Mouse (Mus musculus): ENCODE data around the gene Fndc11. TPM values are rescaled to one million over a fixed set of nuclear protein-coding genes. Genes with fewer than 3 reads are reported as not detected.
"Not testable (repeated sequence)": the region's sequence is repeated elsewhere in the genome, so short reads cannot be mapped to it uniquely, and the experiment has no call there.

Fndc11 gene
- 0.41 and 0.59 TPM in 2 replicates for polyA plus RNA-seq (2016; fragmentation: Nextera tagmentation; extraction: Ambion mirVana)

GRCm38 (mm10) chr2:181219538-181220216, at the start of gene Fndc11:
TSS of gene Fndc11 (plus strand) at chr2:181220013.
- WGBS, result 1% methylated on average over 25 of the region's 25 CpGs
- Histone ChIP-seq H3K9me3 (no peaks in the 10 kb centered on the region), H3K4me2 (peak within 1 kb of the TSS; percentile 62), H3K9ac (replicated peaks) (peak within 1 kb of the TSS; percentile 31), H3K4me3 (replicated peaks) (peak within 1 kb of the TSS; percentile 33), H3K27me3 (no peaks in the 10 kb centered on the region), H3K4me1 (replicated peaks) (peaks cover 21% of the 10 kb centered on the region), H3K36me3 (no peaks in the 10 kb centered on the region), H3K27ac (peak within 1 kb of the TSS; percentile 89)
- ATAC-seq (ENCODE audit: insufficient number of reproducible peaks, insufficient read depth, low FRiP score, low TSS enrichment, low read depth), result peak; percentile 97

DNA sequence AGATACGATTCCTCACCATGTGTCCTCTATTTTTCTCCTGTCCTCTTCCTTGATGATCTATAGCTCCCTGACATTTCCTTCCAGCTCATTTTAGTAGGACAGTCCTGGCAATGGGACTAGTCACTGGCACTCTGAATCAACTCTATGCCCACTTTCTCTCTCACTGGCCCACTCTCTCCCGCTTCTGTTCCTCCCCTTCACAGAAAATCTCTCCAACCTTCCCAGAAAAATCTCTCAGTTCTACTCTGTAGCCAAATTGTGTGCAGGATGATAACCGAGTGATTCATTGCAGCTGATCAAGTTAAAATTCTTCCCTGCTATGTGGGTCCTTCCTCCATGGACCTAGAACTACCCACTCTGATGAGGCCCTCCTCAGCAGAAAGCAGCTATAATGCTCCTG, 45.2 kb upstream of the Fndc11 start:
- Histone ChIP-seq H3K27ac (no peak overlapping the region), H3K4me3 (replicated peaks) (no peak overlapping the region), H3K9me3 (no peaks in the 10 kb centered on the region), H3K9ac (replicated peaks) (no peak overlapping the region), H3K36me3 (no peaks in the 10 kb centered on the region), H3K4me1 (replicated peaks) (no peaks in the 10 kb centered on the region), H3K27me3 (no peaks in the 10 kb centered on the region), H3K4me2 (no peak overlapping the region)
- 84% methylated on average over 3 of the region's 3 CpGs for WGBS
- ATAC-seq (ENCODE audit: insufficient number of reproducible peaks, insufficient read depth, low FRiP score, low TSS enrichment, low read depth), result no peak

- ATAC-seq (ENCODE audit: insufficient number of reproducible peaks, insufficient read depth, low FRiP score, low TSS enrichment, low read depth), result no peak
- Histone ChIP-seq H3K27me3 (no peaks in the 10 kb centered on the region; the same call in 1 of the 2 replicates), H3K9me3 (no peaks in the 10 kb centered on the region), H3K4me3 (replicated peaks) (no peak overlapping the region), H3K4me1 (replicated peaks) (no peaks in the 10 kb centered on the region), H3K27ac (no peak overlapping the region), H3K4me2 (no peak overlapping the region), H3K9ac (replicated peaks) (no peak overlapping the region), H3K36me3 (no peaks in the 10 kb centered on the region)
- 73% methylated on average over 3 of the region's 3 CpGs for WGBS
Measured at GRCm38 (mm10) chr2:181178015-181178414, 41.8 kb upstream of the Fndc11 start.

- H3K27ac ChIP-seq, result no peak overlapping the region
- no peaks in the 10 kb centered on the region for H3K36me3 ChIP-seq
- no peaks in the 10 kb centered on the region; the same call in 1 of the 2 replicates for H3K27me3 ChIP-seq
- whole genome bisulfite sequencing, result 83% methylated on average over 5 of the region's 5 CpGs
- ATAC-seq (ENCODE audit: insufficient number of reproducible peaks, insufficient read depth, low FRiP score, low TSS enrichment, low read depth), result no peak
- no peak overlapping the region for H3K4me2 ChIP-seq
- no peaks in the 10 kb centered on the region for H3K9me3 ChIP-seq
- no peaks in the 10 kb centered on the region for H3K4me1 ChIP-seq (replicated peaks)
- H3K4me3 ChIP-seq (replicated peaks), result no peak overlapping the region
- no peak overlapping the region for H3K9ac ChIP-seq (replicated peaks)
Measured at GRCm38 (mm10) chr2:181178471-181178870, 41.3 kb upstream of the Fndc11 start.

DNA sequence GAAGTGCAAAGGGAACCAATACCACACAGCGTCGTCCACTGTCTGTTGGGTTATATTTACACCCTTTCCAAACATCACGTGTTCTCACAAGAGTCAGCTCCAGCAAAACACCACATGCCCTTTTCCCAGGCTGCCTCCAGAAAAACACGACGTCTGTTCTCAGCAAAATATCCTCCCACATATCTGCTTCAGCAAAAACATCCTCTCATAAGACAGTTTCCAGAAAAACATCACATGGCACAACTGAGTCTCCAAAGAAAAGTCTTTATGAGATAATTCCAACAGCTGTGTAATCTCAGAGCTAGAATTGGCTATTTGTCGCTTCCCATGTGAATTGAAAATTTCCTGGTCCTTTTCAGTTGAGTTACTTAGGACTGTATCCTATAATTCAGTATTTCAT, 38.9 kb upstream of the Fndc11 start:
- Histone ChIP-seq H3K4me3 (replicated peaks) (no peak overlapping the region), H3K36me3 (no peaks in the 10 kb centered on the region), H3K9me3 (no peaks in the 10 kb centered on the region), H3K27me3 (no peaks in the 10 kb centered on the region; the same call in 1 of the 2 replicates), H3K4me1 (replicated peaks) (no peaks in the 10 kb centered on the region), H3K27ac (no peak overlapping the region), H3K9ac (replicated peaks) (no peak overlapping the region), H3K4me2 (no peak overlapping the region)
- ATAC-seq (ENCODE audit: insufficient number of reproducible peaks, insufficient read depth, low FRiP score, low TSS enrichment, low read depth), result no peak
- 82% methylated on average over 6 of the region's 6 CpGs for WGBS

- Histone ChIP-seq H3K4me2 (peak overlapping the region; percentile 69), H3K36me3 (peaks cover 13% of the 10 kb centered on the region), H3K9me3 (no peaks in the 10 kb centered on the region), H3K27me3 (no peaks in the 10 kb centered on the region), H3K27ac (peak overlapping the region; percentile 97), H3K9ac (replicated peaks) (peak overlapping the region; percentile 94), H3K4me1 (replicated peaks) (peaks cover 7% of the 10 kb centered on the region), H3K4me3 (replicated peaks) (peak overlapping the region; percentile 69)
- peak; percentile 77 for ATAC-seq (ENCODE audit: insufficient number of reproducible peaks, insufficient read depth, low FRiP score, low TSS enrichment, low read depth)
- WGBS, result under 1% methylated on average over 14 of the region's 14 CpGs
Measured at GRCm38 (mm10) chr2:181186635-181187034, 33.2 kb upstream of the Fndc11 start.

DNA sequence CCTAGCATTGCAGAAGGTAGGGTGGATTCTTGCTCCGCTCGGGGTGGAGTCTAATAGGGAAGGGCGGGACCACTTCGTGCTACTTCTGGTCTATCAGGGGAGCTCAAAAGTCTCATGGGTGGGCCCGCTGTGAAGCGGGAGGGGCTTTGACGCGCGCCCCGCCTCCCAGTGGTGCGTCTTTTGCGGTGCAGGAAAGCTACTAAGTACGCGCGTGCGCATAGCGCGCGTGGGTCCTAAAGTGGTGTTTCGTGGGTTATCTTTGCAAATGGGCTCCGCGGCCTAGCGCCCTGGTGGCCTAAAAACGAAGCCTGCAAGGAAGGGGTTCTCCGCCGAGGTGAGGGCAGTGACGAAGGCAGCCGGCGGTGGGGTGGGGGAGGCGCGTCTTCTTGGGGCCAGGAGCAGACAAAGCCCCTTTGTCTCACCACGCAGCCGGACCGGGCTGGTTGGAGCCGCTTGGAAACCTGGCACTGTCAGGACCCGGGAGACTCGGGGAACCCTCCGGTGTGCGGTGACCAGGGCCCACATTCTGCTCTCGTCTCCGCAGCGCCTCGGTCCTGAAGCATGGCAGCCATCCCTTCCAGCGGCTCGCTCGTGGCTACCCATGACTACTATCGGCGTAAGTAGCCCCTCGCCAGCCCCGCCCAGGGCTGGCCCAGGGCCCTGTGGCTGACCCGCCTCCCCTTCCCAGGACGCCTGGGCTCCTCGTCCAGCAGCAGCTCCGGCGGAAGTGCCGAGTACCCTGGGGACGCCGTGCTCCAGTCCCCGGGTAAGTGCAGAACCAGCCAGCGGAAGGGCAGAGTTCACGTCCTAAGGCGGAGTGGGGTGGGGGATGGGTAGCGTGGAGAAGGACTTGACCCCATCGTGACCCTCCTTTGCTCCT, 32.5 kb upstream of the Fndc11 start, which contains the start of gene Ppdpf:
Gene Ppdpf (plus strand): TSS at position 127 of the 880 bp plus-strand sequence.
- Histone ChIP-seq H3K27ac (peak within 1 kb of the TSS; percentile 97), H3K4me1 (replicated peaks) (peaks cover 7% of the 10 kb centered on the region), H3K9me3 (no peaks in the 10 kb centered on the region), H3K4me2 (peak within 1 kb of the TSS; percentile 69), H3K4me3 (replicated peaks) (peak within 1 kb of the TSS; percentile 69), H3K27me3 (no peaks in the 10 kb centered on the region), H3K9ac (replicated peaks) (peak within 1 kb of the TSS; percentile 94), H3K36me3 (peaks cover 13% of the 10 kb centered on the region)
- WGBS, result under 1% methylated on average over 64 of the region's 64 CpGs
- peak; percentile 96 for ATAC-seq (ENCODE audit: insufficient number of reproducible peaks, insufficient read depth, low FRiP score, low TSS enrichment, low read depth)

- Histone ChIP-seq H3K27me3 (no peaks in the 10 kb centered on the region), H3K9me3 (no peaks in the 10 kb centered on the region), H3K36me3 (peaks cover 13% of the 10 kb centered on the region), H3K9ac (replicated peaks) (no peak overlapping the region; the same call in 1 of the 2 replicates), H3K4me1 (replicated peaks) (peaks cover 7% of the 10 kb centered on the region), H3K27ac (peak overlapping the region; percentile 69), H3K4me3 (replicated peaks) (peak overlapping the region; percentile 69), H3K4me2 (peak overlapping the region; percentile 69)
- ATAC-seq (ENCODE audit: insufficient number of reproducible peaks, insufficient read depth, low FRiP score, low TSS enrichment, low read depth), result no peak
- 31% methylated on average over 2 of the region's 2 CpGs for WGBS
Measured at GRCm38 (mm10) chr2:181188681-181189080, 31.1 kb upstream of the Fndc11 start.

DNA sequence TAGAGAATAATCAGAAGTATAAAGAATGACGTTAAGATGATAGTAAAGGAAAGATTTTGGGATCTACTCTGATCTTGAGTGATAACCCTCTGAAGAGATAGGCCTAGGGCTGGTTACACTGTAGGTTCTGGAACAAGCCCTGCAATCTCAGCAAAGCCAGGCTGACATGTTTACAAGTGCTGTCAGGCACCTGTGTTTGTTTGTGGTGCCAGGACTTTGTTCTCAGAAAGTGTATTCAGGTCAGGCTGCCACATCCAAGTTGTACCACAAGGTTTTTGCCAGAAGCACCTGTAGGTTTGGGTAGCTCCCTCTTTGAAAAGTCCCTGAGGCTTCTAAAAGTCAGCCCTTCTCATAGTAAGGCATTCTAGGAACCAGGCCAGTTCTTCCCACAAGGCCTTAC, 30.5 kb upstream of the Fndc11 start:
- no peaks in the 10 kb centered on the region for H3K9me3 ChIP-seq
- H3K4me1 ChIP-seq (replicated peaks), result peaks cover 7% of the 10 kb centered on the region
- peaks cover 13% of the 10 kb centered on the region for H3K36me3 ChIP-seq
- no peaks in the 10 kb centered on the region for H3K27me3 ChIP-seq
- ATAC-seq (ENCODE audit: insufficient number of reproducible peaks, insufficient read depth, low FRiP score, low TSS enrichment, low read depth), result no peak
- no peak overlapping the region for H3K4me3 ChIP-seq (replicated peaks)
- no peak overlapping the region for H3K9ac ChIP-seq (replicated peaks)
- H3K27ac ChIP-seq, result peak overlapping the region; percentile 69; the same call in 1 of the 2 replicates
- WGBS, result 94% methylated on average over 1 of the region's 1 CpGs
- H3K4me2 ChIP-seq, result no peak overlapping the region

GRCm38 (mm10) chr2:181191385-181191784, 28.4 kb upstream of the Fndc11 start:
- H3K9ac ChIP-seq (replicated peaks), result not testable (repeated sequence)
- 71% methylated on average over 4 of the region's 4 CpGs for WGBS

DNA sequence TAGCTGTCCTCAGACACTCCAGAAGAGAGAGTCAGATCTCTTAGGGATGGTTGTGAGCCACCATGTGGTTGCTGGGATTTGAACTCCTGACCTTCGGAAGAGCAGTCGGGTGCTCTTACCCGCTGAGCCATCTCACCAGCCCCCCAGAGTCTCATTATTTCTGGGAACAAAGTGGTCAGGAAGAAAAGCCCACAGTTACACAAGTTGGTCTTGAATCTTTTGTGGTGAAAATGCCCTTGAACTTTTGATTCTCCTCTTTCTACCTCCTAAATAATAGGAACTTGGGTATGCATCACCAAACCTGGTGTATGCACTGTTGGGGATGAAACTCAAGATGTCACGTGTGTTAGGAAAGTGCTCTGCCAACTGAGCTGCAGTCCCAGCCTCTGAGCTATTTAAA, 27.9 kb upstream of the Fndc11 start:
- no peak overlapping the region for H3K9ac ChIP-seq (replicated peaks)
- no peak overlapping the region for H3K27ac ChIP-seq
- H3K36me3 ChIP-seq, result peaks cover 13% of the 10 kb centered on the region
- H3K4me1 ChIP-seq (replicated peaks), result peaks cover 7% of the 10 kb centered on the region
- H3K4me3 ChIP-seq (replicated peaks), result no peak overlapping the region
- H3K9me3 ChIP-seq, result no peaks in the 10 kb centered on the region
- H3K4me2 ChIP-seq, result no peak overlapping the region
- 66% methylated on average over 4 of the region's 4 CpGs for WGBS
- ATAC-seq (ENCODE audit: insufficient number of reproducible peaks, insufficient read depth, low FRiP score, low TSS enrichment, low read depth), result no peak
- no peaks in the 10 kb centered on the region for H3K27me3 ChIP-seq

More at GRCm38 (mm10) chr2:181191385-181191784, 28.4 kb upstream of the Fndc11 start:
- H3K27ac ChIP-seq; H3K9me3 ChIP-seq; ATAC-seq (ENCODE audit: insufficient number of reproducible peaks, insufficient read depth, low FRiP score, low TSS enrichment, low read depth); H3K4me1 ChIP-seq (replicated peaks); H3K4me2 ChIP-seq; H3K4me3 ChIP-seq (replicated peaks); H3K27me3 ChIP-seq: not testable (repeated sequence)
- H3K36me3 ChIP-seq, result peaks cover 13% of the 10 kb centered on the region

Measured in limb, embryonic 12.5 days (tissue).